Mouse (Mus musculus) hematopoietic stem cell, adult 5-6 weeks (primary cell): Measurements from ENCODE around the gene Cpne7. TPM values are rescaled to one million over a fixed set of nuclear protein-coding genes. Genes with fewer than 3 reads are reported as not detected.
"Not testable (repeated sequence)": the region's sequence is repeated elsewhere in the genome, so short reads cannot be mapped to it uniquely, and the experiment has no call there.

Experiments
- ATAC-seq, 2 experiments: fragments of 125-278 bp in 1 of 2; replicated peaks in 1 of 2; 2 replicates each; pipeline ENCODE4 v1.8.0; 2016 to 2017; ENCODE audit warnings: inconsistent platforms in 2 of 2, mild to moderate bottlenecking in 2 of 2, moderate number of reproducible peaks in 2 of 2, low read depth in 1 of 2, moderate TSS enrichment in 1 of 2; ENCODE audit not compliant: low FRiP score in 2 of 2, poor library complexity in 2 of 2, severe bottlenecking in 2 of 2, insufficient read depth in 1 of 2, low TSS enrichment in 1 of 2
- total RNA-seq: library from RNA; stranded (forward); fragments of 172-1452, 232-1000 nt; gene quantifications from 2 replicates; pipeline ENCODE4 v1.2.3, GENCODE M21; 2017

Cpne7 gene
- total RNA-seq: 0.60 TPM in 1 of 2 replicates, not detected in the other

- ATAC-seq: no peak
Observed at GRCm38 (mm10) chr8:123117127-123117731, at the start of gene Cpne7. Gene Cpne7 (plus strand): TSS chr8:123117374.

GRCm38 (mm10) chr8:123071176-123071575 lies 46.0 kb upstream of the Cpne7 start:
- ATAC-seq: no peak

GRCm38 (mm10) chr8:123077213-123077612 lies 40.0 kb upstream of the Cpne7 start:
- no peak for ATAC-seq

GRCm38 (mm10) chr8:123082993-123083392 lies 34.2 kb upstream of the Cpne7 start:
- no peak for ATAC-seq

GRCm38 (mm10) chr8:123083610-123084009 lies 33.6 kb upstream of the Cpne7 start:
- ATAC-seq: no peak

- 0 out of 4 replicates have a peak, but pooled peaks of 1 of the 2 experiments have one; percentile 17 for ATAC-seq
Observed at GRCm38 (mm10) chr8:123087289-123087688, 29.9 kb upstream of the Cpne7 start.

GRCm38 (mm10) chr8:123097216-123097615 lies 20.0 kb upstream of the Cpne7 start:
- ATAC-seq: no peak

- ATAC-seq: no peak
Observed at GRCm38 (mm10) chr8:123097786-123098584, 19.2 kb upstream of the Cpne7 start.

GRCm38 (mm10) chr8:123100288-123100687 lies 16.9 kb upstream of the Cpne7 start:
- ATAC-seq: peak in 1 of 2 experiments; percentile 28; a peak in 1 of 4 replicates

GRCm38 (mm10) chr8:123101244-123101643 lies 15.9 kb upstream of the Cpne7 start:
- ATAC-seq: no peak

GRCm38 (mm10) chr8:123101735-123102685 lies 15.2 kb upstream of the Cpne7 start, which contains the start of gene Rpl13:
Gene Rpl13 (plus strand): TSS chr8:123102350.
- peak; percentile 93 to 95 for ATAC-seq

- ATAC-seq: not testable (repeated sequence)
Observed at GRCm38 (mm10) chr8:123102855-123103254, 14.3 kb upstream of the Cpne7 start.

GRCm38 (mm10) chr8:123103285-123103684 lies 13.9 kb upstream of the Cpne7 start:
- no peak for ATAC-seq

GRCm38 (mm10) chr8:123104046-123104767 lies 13.0 kb upstream of the Cpne7 start:
- ATAC-seq: no peak

- ATAC-seq: 0 out of 4 replicates have a peak, but pooled peaks of 1 of the 2 experiments have one; percentile 23
Observed at GRCm38 (mm10) chr8:123105553-123106326, 11.4 kb upstream of the Cpne7 start.

- ATAC-seq: no peak
Observed at GRCm38 (mm10) chr8:123106531-123106930, 10.6 kb upstream of the Cpne7 start.
